Comparison of ENCODE assay signal across 9 mouse cellular contexts in the genomic region with DNA sequence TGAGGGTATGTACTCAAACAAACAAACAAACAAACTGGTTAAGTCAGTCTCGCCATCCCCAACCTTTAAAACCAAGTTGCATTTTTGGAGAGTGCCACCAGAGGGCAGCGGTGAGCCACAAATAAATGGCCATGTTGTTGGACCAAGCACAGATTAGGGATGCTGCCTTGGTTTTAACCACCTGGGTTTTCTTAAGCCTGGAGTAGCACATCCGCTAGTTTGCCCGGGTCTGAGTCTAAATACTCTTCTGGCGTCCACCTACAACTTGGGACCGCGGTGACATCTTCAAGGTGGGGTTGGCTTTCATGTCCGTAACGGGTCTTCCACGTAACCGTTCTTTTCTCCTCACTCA. TPM values are rescaled to one million over a fixed set of nuclear protein-coding genes. Genes with fewer than 3 reads are reported as not detected.
A peak's percentile ranks its signal among the peaks of the same experiment; 100 is the strongest.
DNase-seq lines count a peak whose midpoint lies in the region; ATAC-seq and TF ChIP-seq lines count a peak whose summit lies in the region.
"Had no signal": no experiment of that assay in that cellular context is flagged by ENCODE, and none has a peak within 500 bp of the region (broad histone marks: within the 10 kb centered on the region; RNA-seq: fewer than 3 reads in every experiment).

No protein-coding gene starts in this region.

- TF ChIP-seq POLR2A in cerebellum, adult 2 months (IDR thresholded peaks at IDR 0.05; ENCODE audit: borderline replicate concordance, insufficient read depth, low read length): no peak

- no peaks in the 10 kb centered on the region for H3K9me3 ChIP-seq in G1E (replicated peaks)

- no peak overlapping the region for H3K27ac ChIP-seq in cerebellum, adult 2 months (ENCODE audit: insufficient read depth, low read length)

- H3K36me3 ChIP-seq in G1E (replicated peaks): no peaks in the 10 kb centered on the region

- no peak; the same call in 1 of the 2 replicates for ATAC-seq in G1E (ENCODE audit: extremely low read depth, insufficient number of reproducible peaks, low FRiP score, poor library complexity, severe bottlenecking)
- ATAC-seq in erythroid progenitor cell, adult 5-6 weeks (replicated peaks; ENCODE audit: low FRiP score, poor library complexity, severe bottlenecking): no peak

- no peak overlapping the region for H3K4me3 ChIP-seq in G1E (ENCODE audit: low read depth, low read length)
- no peak overlapping the region for H3K4me3 ChIP-seq in cerebellum, adult 2 months (replicated peaks; ENCODE audit: insufficient read depth, low read depth, low read length)

- no peaks in the 10 kb centered on the region for H3K27me3 ChIP-seq in G1E (ENCODE audit: insufficient read depth, low read length)
- H3K27me3 ChIP-seq in cerebellum, adult 2 months (ENCODE audit: control insufficient read depth, insufficient read depth, low read length): no peaks in the 10 kb centered on the region

- 40% methylated on average over 11 of the region's 11 CpGs for WGBS in cerebellum, adult 2 months

- DNase-seq in B cell, adult 2 months: peak; percentile 77 to 82
- peak; percentile 14 for DNase-seq in G1E (ENCODE audit: low spot score)
- DNase-seq in cerebellum, adult 2 months: peak; percentile 53 to 78
- peak; percentile 82 to 87 for DNase-seq in frontal cortex, postnatal 36 days (ENCODE audit: low spot score in 2 of 2)
- DNase-seq in layer of hippocampus, adult 18-20 months (ENCODE audit: low spot score in 2 of 2): peak; percentile 67 to 85
- DNase-seq in lung, postnatal 14 days: peak; percentile 76
- DNase-seq in right cerebral cortex, adult 2 months (ENCODE audit: low spot score in 2 of 2): peak; percentile 84 to 91

- TF ChIP-seq CTCF in G1E (IDR thresholded peaks at IDR 0.05; ENCODE audit: low read depth, low read length): peak; percentile 56
- peak; percentile 90 for TF ChIP-seq CTCF in cerebellum, adult 2 months (IDR thresholded peaks at IDR 0.05; ENCODE audit: borderline replicate concordance, insufficient read depth, low read depth, low read length)

- H3K4me1 ChIP-seq in G1E (ENCODE audit: insufficient read depth, low read depth, low read length): no peaks in the 10 kb centered on the region
- H3K4me1 ChIP-seq in cerebellum, adult 2 months (ENCODE audit: control insufficient read depth, insufficient read depth, low read length): peaks cover 15% of the 10 kb centered on the region

RNA-seq across cellular contexts. Expression of a gene that starts 34.7 kb away (rescaled TPM):
- total RNA-seq in G1E (2014; fragmentation: Nextera tagmentation) (not detected in 2 replicates), G1E (2017) (not detected in 2 replicates)
- not detected in 2 replicates for polyA plus RNA-seq in G1E (2012)
- polyA plus RNA-seq in cerebellum, adult 2 months (2012; rRNA removed): 0.08 and 0.11 TPM in 2 replicates
- under 1 TPM; 0.57 to 0.61 TPM for total RNA-seq in layer of hippocampus, adult 18-20 months (2021)
- not detected in 2 replicates for total RNA-seq in erythroid progenitor cell, adult 5-6 weeks (2015; ENCODE audit: low replicate concordance)
- not detected in 2 replicates for total RNA-seq in erythroid progenitor cell, adult 5-6 weeks (2017; ENCODE audit: low replicate concordance)

RNA-seq across cellular contexts. Expression of a gene that starts 58.0 kb away (rescaled TPM):
- not detected in 2 replicates for total RNA-seq in G1E (2014; fragmentation: Nextera tagmentation)
- 0.05 TPM in 1 of 2 replicates, not detected in the other for total RNA-seq in G1E (2017)
- polyA plus RNA-seq in G1E (2012): not detected in 2 replicates
- polyA plus RNA-seq in cerebellum, adult 2 months (2012; rRNA removed): not detected in 2 replicates
- total RNA-seq in layer of hippocampus, adult 18-20 months (2021): under 1 TPM; 0.15 to 0.25 TPM
- not detected in 2 replicates for total RNA-seq in erythroid progenitor cell, adult 5-6 weeks (2015; ENCODE audit: low replicate concordance)
- not detected in 2 replicates for total RNA-seq in erythroid progenitor cell, adult 5-6 weeks (2017; ENCODE audit: low replicate concordance)
- polyA plus RNA-seq: heart, embryonic 14.5 days had no signal

Comparison
In these comparisons a context has a peak if more than half of its experiments do, and no peak if none do; other contexts are left out.
1. DNase-seq: peak in every context shown above with its lines; median percentile 88 in right cerebral cortex, adult 2 months; 84 in frontal cortex, postnatal 36 days; 80 in B cell, adult 2 months; 76 in layer of hippocampus, adult 18-20 months; 76 in lung, postnatal 14 days; 66 in cerebellum, adult 2 months; 14 in G1E.